Mouse (Mus musculus): Measurements from ENCODE around the gene Rnase13. TPM values are rescaled to one million over a fixed set of nuclear protein-coding genes. Genes with fewer than 3 reads are reported as not detected.

The Rnase13 gene
- total RNA-seq, 4 experiments from 2014 or later = not detected

DNA sequence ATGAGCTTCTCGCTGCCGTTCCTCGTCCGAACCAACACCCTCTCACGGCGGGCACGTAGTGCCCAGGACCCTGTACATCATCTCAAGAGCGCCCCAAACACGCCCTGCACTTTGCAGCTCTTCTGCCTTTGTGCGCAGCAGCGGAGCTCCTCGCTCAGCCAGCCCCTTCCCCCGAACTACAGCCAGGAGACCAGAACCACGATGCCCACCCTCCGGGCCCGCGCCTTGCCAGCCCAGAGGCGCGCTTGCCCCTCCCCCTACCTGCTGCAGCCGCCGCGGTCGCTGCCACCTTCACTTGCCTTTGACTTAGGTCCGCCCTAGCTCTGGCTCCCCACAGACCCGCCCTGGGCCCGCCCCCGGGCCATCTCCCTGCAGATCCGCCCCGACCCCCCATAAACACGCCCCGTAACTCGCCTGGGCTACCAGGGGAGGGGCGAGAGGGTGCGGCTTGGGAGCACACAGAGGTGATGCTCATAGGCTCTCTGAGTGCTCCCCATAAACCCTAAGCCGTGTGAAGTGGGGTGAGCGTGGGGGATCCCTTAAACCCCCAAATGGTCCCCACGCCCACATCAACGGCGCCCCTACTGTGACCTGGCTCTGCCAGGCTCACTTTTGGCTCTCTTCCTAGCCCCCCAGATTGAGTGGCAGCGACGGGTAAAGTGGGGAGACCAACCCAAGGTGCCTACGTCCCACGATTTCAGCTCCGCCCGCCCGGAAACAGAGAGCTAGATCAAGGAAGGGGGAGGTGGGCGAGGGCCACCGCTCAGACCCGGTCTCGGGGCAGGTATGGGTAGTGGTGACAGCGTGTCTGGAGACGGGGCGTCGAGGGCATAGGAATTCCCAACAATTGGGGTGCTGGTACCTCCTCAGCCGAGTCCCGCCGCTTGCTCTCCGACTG is 9.3 kb downstream of the Rnase13 start:
- peak; percentile 35 to 78 for DNase-seq (ENCODE audit: low spot score in 2 of 2)

DNA sequence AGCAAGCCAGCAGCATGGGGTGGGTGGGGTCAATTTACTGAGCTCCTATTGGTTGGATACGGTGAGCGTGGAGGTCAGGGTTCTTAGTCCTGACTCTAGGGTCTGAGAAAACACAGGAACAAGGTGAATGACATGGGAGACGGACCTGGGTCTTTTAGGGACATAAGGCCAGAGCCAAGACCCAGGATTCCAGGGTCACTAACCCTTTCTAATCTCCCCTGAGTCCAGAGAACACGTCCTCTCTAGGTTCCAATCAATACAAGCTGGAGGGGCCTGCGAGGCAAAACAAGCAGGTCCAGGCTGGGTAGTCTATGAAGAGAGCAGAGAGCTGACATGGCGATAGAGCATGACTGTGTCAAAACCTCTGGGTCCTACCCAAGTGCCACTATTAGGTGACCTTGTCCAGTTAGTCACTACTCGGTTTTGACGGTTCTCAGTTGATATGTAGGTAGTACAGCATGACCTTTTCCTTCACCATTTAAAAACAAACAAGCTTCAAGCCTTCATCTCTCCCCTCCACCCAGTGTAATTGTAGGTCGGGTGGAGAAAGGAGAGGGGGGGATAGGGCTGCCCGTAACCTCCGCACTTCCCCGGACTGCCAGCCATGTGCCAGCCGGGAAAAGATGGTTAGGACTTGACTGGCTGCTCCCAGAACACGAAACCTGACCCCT is 10.0 kb downstream of the Rnase13 start:
- DNase-seq (ENCODE audit: low spot score in 2 of 2) = no peak

DNA sequence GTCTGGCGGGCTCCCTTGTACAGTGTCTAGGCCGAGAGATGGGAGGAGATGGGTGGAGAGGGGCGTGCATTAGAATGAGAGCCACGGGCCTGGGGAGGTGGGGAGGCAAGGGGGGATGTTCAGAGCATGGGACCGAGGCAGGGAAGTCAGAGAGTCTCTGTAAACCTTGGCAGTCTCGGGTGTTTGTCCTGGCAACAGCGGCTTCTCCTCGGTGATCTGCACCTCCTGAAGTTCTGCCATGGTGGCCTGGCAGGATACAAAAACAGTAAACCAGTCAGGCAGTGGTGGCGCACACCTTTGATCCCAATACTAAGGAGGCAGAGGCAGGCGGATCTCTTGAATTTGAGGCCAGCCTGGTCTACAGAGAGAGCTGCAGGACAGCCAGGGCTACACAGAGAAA is 11.3 kb downstream of the Rnase13 start:
- no peak for DNase-seq (ENCODE audit: low spot score in 2 of 2)

DNA sequence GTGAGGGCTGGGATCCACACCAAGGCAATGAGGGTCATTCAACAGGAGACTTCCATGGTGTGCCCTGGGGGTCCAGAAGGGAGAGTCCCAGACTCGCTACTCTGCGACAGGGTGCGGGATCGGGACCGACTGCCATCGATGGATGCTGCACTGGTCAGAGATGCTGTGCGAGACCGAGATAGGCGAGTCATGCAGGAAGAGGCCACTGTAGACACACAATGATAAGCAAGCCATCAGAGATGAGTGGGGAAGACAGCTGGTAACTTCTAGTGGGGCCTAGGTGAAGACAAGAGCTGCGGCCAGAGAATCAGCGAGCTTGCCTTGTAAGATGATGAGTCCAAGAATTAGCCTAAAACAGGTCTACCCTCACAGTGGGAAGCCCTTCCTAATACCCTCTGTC is 16.5 kb downstream of the Rnase13 start:
- DNase-seq (ENCODE audit: low spot score in 2 of 2) = no peak

DNA sequence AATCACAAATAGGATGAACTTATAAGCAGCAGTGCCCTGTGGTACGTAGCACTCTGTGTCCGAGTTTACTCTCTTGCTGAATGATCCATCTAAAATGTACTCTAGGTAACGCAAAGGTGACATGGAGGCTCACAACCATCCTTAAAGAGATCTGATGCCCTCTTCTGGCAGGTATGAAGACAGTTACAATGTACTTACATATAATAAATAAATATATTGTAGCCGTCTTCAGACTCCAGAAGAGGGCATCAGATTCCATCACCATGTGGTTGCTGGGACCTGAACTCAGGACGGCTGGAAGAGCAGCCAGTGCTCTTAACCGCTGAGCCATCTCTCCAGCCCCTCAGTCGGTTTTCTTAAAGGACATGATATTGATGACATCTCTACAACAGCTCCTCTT is 17.9 kb downstream of the Rnase13 start:
- DNase-seq (ENCODE audit: low spot score in 2 of 2) = no peak

DNA sequence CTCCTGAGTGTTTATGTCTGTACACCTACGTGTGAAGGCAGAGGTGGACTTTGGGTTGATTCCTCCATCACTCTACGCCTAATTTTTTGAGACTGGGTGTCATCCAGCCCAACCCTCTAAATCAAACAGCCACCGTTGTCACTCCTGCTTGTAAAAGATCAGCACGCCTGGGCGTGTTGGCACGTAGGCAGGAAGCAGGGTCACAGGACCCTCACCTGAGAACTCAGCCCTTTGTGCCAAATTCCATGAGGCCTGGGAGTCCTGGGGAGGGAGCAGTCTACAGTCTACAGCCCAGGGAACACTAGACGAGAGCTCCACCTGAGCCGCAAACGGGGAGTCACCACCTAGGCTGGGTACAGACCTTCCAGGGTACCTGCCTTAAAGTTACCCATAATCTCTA is 18.8 kb downstream of the Rnase13 start:
- DNase-seq (ENCODE audit: low spot score in 2 of 2) = no peak

DNA sequence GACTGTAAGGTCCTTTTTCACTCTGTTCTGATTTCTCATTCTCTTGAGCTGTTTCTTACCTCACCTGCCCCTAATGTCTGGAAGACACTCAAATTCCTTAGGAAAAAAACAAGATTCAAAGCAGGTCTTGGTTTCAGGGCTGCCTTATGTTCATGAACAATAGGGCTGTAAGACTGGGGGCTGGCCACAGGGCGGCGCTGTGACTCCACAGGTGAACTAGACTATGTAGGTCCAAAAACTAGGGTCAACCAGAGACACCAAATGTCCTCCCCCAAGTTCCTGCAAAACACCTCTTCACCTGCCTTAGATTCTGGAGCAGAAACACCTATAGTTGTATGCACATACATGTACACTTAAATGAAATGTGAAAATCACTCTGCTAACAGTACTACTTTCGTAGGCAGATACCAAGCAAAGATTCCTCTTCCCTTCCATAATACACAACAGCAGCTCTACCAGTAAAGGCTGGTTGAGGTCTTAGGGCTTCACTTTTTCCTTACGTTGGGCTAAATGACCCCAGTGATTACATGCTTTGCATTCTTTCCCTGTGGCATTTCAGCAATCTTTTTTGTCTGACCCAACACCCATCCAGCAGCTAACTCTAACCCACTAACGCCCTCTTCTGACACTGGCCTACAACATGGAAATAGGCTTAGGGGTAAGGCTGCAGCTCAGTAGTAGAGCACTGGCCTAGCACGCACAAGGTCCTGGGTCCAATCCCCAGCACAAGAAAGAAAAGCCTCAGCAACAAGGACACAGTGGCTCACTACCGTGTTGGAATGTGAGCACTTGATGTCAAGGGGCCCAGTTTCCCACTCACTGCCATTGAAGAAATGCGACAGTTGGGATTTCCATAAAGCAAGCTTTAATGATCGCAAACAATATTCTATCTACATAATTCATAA is 19.5 kb downstream of the Rnase13 start:
- DNase-seq (ENCODE audit: low spot score in 2 of 2) = peak in 1 of 2 experiments; percentile 71

DNA sequence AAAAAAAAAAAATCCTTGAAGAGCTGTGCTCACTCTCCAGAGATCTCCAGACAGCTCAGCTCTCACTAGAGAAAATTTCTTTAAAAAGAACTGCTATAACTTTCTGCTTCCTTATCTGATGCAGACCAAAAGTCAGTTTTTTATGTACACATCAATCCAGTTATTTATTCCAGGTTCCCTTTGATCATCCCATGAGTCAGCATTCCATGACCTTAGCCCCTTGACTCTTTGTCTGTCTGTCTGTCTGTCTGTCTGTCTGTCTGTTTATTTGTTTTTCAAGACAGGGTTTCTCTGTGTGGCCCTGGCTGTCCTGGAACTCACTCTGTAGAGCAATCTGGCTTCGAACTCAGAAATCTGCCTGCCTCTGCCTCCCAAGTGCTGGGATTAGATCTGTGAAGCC is 23.2 kb downstream of the Rnase13 start:
- no peak for DNase-seq (ENCODE audit: low spot score in 2 of 2)

DNA sequence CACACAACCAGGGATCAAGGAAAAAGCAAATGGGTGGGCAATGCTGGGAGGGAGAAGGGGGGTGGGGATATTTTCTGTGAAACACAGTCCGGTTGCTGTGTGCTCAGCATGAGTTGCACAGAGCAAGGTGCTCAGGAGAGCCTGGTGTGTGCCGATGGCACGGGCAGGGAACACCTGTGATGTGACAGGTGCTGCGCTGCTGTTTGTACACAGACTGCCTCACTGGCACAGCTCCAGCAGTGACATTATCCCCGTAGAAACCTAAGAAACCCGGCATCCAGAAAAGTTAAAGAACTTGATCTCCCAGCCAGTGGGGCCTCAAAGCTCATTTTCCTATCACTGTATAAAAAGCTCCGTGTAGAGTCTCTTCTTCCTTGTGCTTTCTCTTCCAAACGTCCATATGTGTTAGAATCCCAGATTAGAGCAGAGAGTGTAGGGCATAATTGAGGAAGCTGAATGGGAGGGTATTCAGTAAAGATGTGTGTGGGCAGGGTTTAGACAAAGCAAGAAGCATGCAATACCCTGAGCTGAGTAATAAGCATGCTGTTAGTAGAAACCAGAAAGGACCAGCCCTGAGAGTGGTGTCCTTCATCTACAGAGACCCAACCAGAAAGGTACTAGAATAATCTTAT is 25.9 kb downstream of the Rnase13 start:
- DNase-seq (ENCODE audit: low spot score in 2 of 2) = no peak

DNA sequence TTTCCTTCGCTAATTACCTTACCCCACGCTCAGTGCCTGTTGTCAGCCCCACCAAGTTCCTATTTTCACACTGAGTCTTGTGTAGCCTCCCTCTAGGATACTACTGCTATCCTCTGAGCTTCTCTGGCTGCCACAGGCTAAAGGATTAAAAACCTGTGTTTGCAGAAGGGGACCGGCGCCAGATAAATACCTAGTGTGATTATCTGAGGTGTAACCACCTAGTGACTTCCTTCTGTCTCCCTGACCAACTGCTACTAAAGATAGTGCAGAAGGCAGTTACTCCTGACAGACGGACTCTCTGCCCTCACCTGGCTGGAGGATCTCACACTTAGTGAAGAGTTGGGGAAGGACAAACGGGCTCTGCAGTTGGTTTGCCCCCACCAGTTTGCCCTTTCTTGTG is 26.6 kb downstream of the Rnase13 start:
- no peak for DNase-seq (ENCODE audit: low spot score in 2 of 2)

DNA sequence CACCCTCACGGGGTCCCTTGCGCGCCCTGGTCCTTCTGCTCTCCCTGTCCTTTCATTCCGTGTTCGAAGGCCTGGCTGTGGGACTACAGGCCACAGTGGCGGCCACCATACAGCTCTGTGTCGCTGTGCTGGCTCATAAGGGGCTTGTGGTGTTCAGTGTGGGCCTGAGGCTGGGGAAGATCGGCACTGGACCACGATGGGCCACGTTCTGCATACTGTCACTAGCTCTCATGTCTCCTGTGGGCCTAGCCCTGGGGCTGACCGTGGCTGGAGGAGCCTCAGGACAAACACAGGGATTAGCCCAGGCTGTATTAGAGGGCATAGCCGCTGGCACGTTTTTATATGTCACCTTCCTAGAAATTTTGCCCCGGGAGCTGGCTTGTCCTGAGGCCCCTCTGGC is 27.5 kb downstream of the Rnase13 start:
- no peak for DNase-seq (ENCODE audit: low spot score in 2 of 2)

DNA sequence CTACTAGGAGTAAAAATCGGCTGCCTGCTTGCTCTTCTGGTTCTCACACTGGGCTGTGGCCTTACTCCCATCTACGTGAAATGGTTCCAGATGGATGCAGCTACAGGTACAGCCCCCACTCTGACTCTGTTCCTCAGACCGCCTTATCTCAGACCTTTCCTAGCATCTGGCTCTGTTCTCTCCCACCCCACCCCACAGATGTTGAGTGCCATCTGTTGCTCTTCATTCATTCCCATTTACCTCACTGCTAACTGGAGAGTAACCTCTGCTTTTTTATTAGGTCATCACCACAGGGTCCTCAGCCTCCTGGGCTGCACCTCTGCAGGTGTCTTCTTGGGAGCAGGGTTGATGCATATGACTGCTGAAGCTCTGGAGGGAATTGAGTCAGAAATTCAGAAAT is 28.8 kb downstream of the Rnase13 start:
- DNase-seq (ENCODE audit: low spot score in 2 of 2) = no peak

DNA sequence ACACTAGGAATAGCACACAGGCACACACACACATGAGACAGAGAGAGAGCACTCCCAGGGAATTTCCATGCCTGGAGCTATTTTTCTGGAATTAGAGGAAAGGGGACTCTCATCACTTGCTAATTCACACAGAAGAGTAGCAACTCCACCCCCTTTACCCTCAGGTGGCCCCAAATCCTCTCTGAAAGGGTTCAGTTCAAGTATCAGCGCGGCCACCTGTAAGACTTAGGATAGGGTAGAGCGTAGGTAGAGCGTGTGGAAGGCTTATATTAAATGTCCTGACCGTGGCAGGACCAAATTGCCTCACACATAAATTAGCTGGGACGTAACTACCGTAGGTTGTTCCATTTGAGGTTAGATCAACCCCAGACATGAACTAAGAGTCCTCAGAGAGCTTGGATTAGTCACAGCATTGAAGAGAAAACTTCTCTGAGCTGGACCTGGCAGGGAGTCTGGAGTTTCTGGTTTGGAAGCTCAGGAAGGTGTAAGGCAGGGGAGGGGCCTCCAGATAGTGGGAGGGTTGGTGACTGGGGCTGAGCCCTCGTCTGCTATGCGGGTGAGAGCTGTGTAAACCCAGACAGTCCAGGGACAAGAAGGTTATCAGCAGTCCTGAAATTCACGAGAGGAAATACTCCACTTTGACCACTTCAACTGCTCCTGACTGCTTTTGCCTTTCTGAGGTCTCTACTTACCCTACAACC is 29.3 kb downstream of the Rnase13 start:
- DNase-seq (ENCODE audit: low spot score in 2 of 2) = no peak

DNA sequence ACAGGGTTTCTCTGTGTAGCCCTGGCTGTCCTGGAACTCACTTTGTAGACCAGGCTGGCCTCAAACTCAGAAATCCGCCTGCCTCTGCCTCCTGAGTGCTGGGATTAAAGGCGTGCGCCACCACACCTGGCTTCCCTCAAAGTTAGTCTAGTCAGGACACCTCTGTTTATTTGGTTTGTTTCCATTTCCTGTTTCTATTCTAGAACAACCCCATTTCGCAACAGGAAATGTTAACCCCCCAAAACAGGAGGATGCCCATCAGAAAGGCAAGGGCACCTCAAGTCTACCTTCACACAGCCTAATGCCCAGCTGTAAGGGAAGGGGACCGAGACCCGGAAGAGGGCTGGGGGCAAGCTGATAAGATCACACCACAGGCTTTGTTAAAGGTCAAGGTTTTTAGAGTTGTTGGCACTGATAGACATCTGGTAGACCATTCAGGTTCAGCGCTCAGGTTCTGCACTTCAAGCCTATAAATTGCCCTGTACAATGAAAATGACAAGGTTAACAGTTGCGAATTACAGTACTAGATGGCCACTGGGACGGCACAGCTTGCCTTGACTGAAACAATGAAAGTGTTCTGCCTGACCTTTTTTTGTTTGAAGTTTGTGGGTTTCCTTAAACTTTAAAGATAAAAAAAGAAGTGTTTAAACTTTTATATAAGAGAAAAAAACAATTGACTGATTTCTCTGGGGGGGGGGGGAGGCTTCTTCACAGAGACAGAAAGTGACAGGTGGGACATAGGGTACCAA is 30.2 kb downstream of the Rnase13 start, which contains the start of gene Slc39a2:
TSS of gene Slc39a2 (plus strand) at position 699 of the 749 bp plus-strand sequence.
- DNase-seq (ENCODE audit: low spot score in 2 of 2) = no peak

DNA sequence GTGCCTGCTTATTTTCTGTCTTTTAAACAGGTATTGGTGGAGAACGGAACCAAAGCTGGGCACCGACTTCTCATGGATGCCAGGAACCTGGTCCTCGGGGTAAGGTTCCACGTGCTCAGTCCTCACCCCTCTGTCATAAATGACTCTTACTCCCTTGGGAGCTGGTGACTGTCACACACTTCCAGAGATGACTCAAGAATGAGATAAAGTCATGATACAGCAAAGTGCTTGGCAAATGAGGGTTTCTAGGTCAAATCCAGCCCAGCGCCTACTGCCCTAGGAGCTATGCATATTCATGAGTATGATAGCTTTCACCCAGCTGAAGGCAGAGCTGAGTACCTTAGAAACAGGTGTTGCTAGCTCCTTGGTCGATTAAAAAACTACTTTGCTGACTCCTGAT is 32.7 kb downstream of the Rnase13 start:
- DNase-seq (ENCODE audit: low spot score in 2 of 2) = no peak

DNA sequence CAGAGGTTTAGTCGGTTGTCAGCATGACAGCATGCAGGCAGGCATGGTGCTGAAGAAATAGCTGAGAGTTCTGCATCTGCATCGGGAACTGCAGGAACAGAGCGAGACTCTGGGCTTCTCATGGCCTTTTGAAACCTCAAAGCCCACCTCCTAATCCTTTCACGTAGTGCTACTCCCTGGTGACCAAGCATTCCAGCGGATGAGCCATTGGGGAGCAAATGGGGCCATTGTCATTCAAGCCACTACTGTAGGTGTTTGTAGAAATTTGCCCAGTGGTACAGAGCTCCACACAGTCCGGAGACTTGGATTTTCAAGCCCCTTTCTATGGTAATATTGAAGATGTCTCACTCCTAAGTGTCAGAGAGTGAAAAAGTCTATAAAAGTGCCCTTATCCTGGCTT is 36.5 kb downstream of the Rnase13 start:
- no peak for DNase-seq (ENCODE audit: low spot score in 2 of 2)

DNA sequence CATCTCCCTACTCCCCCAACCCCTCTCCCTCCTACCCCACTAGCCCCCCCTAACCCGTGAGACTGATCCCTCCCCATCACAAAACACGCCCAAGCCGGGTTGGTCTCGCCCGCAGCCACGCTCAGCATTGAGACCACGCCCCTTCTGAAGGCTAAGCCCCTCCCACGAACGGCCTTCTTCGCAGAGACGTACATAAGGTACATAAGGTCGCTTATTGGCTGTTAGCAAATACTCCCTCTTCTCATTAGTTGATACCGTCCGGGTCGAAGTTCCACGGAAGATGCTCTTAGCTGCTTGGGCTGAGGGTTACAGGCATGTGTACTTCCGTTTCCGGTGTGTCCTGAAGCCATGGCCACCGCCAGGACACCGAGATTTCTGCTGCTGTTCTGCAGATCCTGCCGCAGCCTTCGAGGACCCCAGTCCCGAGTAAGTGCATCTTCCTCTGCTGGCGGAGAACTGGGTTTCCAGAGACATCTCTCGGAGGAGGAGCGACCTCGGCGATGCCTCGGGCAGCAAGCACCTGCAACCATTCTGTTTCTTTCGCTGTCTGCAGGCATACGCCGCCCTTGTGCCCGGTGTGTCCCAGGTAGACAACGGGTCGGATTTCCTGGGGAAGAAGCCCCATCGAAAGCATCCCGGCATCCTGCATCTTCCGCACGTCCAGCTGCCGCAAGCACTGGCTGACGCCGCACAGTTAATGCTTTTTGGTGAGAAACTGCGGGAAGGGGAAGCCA is 37.8 kb downstream of the Rnase13 start, which contains the start of gene Mettl17:
TSS of gene Mettl17 (plus strand) at position 245 of the 734 bp plus-strand sequence.
- DNase-seq (ENCODE audit: low spot score in 2 of 2) = peak; percentile 64 to 96

DNA sequence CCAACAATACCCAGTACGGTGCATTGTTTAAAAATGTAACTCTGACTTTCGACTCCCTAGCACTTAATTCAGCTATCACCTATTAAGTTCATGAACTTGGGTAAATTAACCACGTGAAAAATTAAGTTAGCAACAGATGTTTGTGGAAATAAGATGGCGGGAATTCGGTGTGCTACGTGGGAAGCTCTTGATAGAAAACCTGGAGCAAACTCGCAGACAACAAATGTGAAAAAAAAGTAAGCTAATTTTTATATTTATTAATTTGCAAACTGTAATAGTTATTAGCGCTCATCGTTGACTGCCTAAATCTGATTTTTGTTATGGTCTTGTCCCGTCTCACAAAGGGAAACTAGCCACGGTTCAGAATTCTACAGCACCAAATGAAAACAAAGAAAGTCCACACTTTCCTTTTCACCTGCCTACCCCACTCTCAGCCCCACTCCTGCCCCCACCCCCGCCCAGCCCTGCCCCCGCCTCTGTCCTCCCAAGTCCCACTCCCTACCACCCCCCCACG is 38.5 kb downstream of the Rnase13 start:
- DNase-seq (ENCODE audit: low spot score in 2 of 2) = no peak

DNA sequence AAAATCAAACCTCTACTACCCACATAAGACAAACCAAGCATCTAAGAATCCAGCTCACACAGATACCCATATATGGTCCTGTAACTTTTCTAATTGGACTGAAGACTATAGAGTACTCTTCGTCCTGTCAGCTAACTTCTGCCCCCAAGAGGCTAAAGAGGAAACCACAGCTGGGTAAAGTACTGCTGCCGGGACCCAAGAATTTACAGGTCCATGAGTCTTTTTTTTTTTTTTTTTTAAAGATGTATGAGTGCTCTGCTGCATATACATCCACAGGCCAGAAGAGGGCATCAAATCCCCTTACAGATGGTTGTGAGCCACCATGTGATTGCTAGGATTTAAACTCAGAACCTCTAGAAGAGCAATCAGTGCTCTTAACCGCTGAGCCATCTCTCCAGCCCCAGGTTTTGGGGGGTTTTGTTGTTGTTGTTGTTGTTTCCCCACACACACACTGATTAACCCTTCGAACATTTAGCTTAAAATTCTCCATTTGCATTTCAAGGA is 39.0 kb downstream of the Rnase13 start:
- DNase-seq (ENCODE audit: low spot score in 2 of 2) = peak in 1 of 2 experiments; percentile 72
